Comparison of ENCODE assay signal across 8 mouse cellular contexts in genomic region chr3:79181248-79181991, GRCm38 (mm10).
DNase-seq lines count a peak whose midpoint lies in the region; ATAC-seq and TF ChIP-seq lines count a peak whose summit lies in the region.

No protein-coding gene starts in this region.

- 0 out of 2 replicates have a peak overlapping the region, but pooled peaks have one; percentile 13 for H3K4me2 ChIP-seq in forebrain, postnatal 0 days (ENCODE audit: low read depth)
- H3K4me2 ChIP-seq in hindbrain, embryonic 15.5 days = peak overlapping the region; percentile 14
- H3K4me2 ChIP-seq in liver, embryonic 12.5 days = peak overlapping the region; percentile 44
- H3K4me2 ChIP-seq in midbrain, postnatal 0 days (ENCODE audit: low read depth, low read length, poor library complexity, severe bottlenecking) = peak overlapping the region; percentile 28; the same call in 1 of the 2 replicates

- H3K79me2 ChIP-seq in C2C12 (ENCODE audit: control insufficient read depth, insufficient read depth) = peaks cover 70% of the 10 kb centered on the region

- H3K4me1 ChIP-seq in forebrain, postnatal 0 days (ENCODE audit: insufficient read depth) = 0 out of 2 replicates have a peak, but pooled peaks cover 6% of the 10 kb centered on the region
- peaks cover 22% of the 10 kb centered on the region for H3K4me1 ChIP-seq in hindbrain, embryonic 15.5 days (replicated peaks)
- H3K4me1 ChIP-seq in liver, embryonic 12.5 days = peaks cover 25% of the 10 kb centered on the region; the same call in 1 of the 2 replicates
- 0 out of 2 replicates have a peak, but pooled peaks cover 6% of the 10 kb centered on the region for H3K4me1 ChIP-seq in midbrain, postnatal 0 days (ENCODE audit: insufficient read depth, low read length)

- peak overlapping the region; percentile 29 for H3K4me3 ChIP-seq in C2C12 (ENCODE audit: insufficient read depth, poor library complexity, severe bottlenecking)
- no peak overlapping the region for H3K4me3 ChIP-seq in forebrain, postnatal 0 days (ENCODE audit: low read depth, low read length)
- no peak overlapping the region for H3K4me3 ChIP-seq in hindbrain, embryonic 15.5 days
- 0 out of 2 replicates have a peak overlapping the region, but pooled peaks have one; percentile 7 for H3K4me3 ChIP-seq in liver, embryonic 12.5 days
- peak overlapping the region; percentile 8; the same call in 1 of the 2 replicates for H3K4me3 ChIP-seq in midbrain, postnatal 0 days (ENCODE audit: low read depth, low read length)

- H3K27me3 ChIP-seq in C2C12 (ENCODE audit: control insufficient read depth, insufficient read depth, insufficient read length) = no peaks in the 10 kb centered on the region
- no peaks in the 10 kb centered on the region for H3K27me3 ChIP-seq in forebrain, postnatal 0 days (ENCODE audit: insufficient read depth, low read length)
- no peaks in the 10 kb centered on the region for H3K27me3 ChIP-seq in hindbrain, embryonic 15.5 days
- H3K27me3 ChIP-seq in liver, embryonic 12.5 days (replicated peaks) = no peaks in the 10 kb centered on the region
- H3K27me3 ChIP-seq in midbrain, postnatal 0 days (ENCODE audit: insufficient read depth, low read length) = no peaks in the 10 kb centered on the region

- peaks cover 39% of the 10 kb centered on the region for H3K79me3 ChIP-seq in C2C12 (ENCODE audit: low read depth)

- peak; percentile 15 for ATAC-seq in activated CD4-positive, CD25-positive, alpha-beta regulatory T cell, adult 4 months
- ATAC-seq in forebrain, postnatal 0 days = peak; percentile 38
- 0 out of 2 replicates have a peak, but pooled peaks have one; percentile 19 for ATAC-seq in hindbrain, embryonic 15.5 days (ENCODE audit: low FRiP score, low read depth)
- 0 out of 2 replicates have a peak, but pooled peaks have one; percentile 42 for ATAC-seq in liver, embryonic 12.5 days
- peak; percentile 59 for ATAC-seq in midbrain, postnatal 0 days (ENCODE audit: low FRiP score)

- no peak for TF ChIP-seq CTCF in C2C12 (IDR thresholded peaks at IDR 0.05; ENCODE audit: control insufficient read depth, insufficient read depth, insufficient read length)
- no peak for TF ChIP-seq CTCF in forebrain, postnatal 0 days (IDR thresholded peaks at IDR 0.05; ENCODE audit: low read depth)
- TF ChIP-seq CTCF in midbrain, postnatal 0 days (IDR thresholded peaks at IDR 0.05) = peak; percentile 30; the same call in 1 of the 2 replicates

- no peaks in the 10 kb centered on the region for H3K9me3 ChIP-seq in forebrain, postnatal 0 days (ENCODE audit: low read length)
- no peaks in the 10 kb centered on the region for H3K9me3 ChIP-seq in hindbrain, embryonic 15.5 days
- H3K9me3 ChIP-seq in liver, embryonic 12.5 days (replicated peaks) = no peaks in the 10 kb centered on the region
- H3K9me3 ChIP-seq in midbrain, postnatal 0 days (ENCODE audit: low read length) = no peaks in the 10 kb centered on the region

- WGBS in forebrain, postnatal 0 days = 58% methylated on average over 24 of the region's 24 CpGs
- 68% methylated on average over 24 of the region's 24 CpGs for WGBS in hindbrain, embryonic 15.5 days
- 49% methylated on average over 24 of the region's 24 CpGs for WGBS in liver, embryonic 12.5 days (ENCODE audit: insufficient replicate concordance)
- 60% methylated on average over 24 of the region's 24 CpGs for WGBS in midbrain, postnatal 0 days

- H3K36me3 ChIP-seq in C2C12 (ENCODE audit: control insufficient read depth, insufficient read depth) = no peaks in the 10 kb centered on the region
- H3K36me3 ChIP-seq in forebrain, postnatal 0 days (ENCODE audit: insufficient read depth) = no peaks in the 10 kb centered on the region
- H3K36me3 ChIP-seq in hindbrain, embryonic 15.5 days = no peaks in the 10 kb centered on the region
- H3K36me3 ChIP-seq in liver, embryonic 12.5 days = no peaks in the 10 kb centered on the region
- H3K36me3 ChIP-seq in midbrain, postnatal 0 days (ENCODE audit: insufficient read depth, low read length) = no peaks in the 10 kb centered on the region

- H3K9ac ChIP-seq in forebrain, postnatal 0 days = no peak overlapping the region
- no peak overlapping the region for H3K9ac ChIP-seq in hindbrain, embryonic 15.5 days
- no peak overlapping the region for H3K9ac ChIP-seq in liver, embryonic 12.5 days
- H3K9ac ChIP-seq in midbrain, postnatal 0 days (replicated peaks; ENCODE audit: low read length, poor library complexity, severe bottlenecking) = no peak overlapping the region

- DNase-seq in forebrain, postnatal 0 days = no peak
- DNase-seq in midbrain, postnatal 0 days (ENCODE audit: low spot score) = no peak
- no peak for DNase-seq in cerebellum, adult 9-10 months
- DNase-seq in left cerebral cortex, adult 8-10 months (ENCODE audit: low spot score in 2 of 2) = no peak

- H3ac ChIP-seq in C2C12 (ENCODE audit: control insufficient read depth, insufficient read length, low read depth) = peak overlapping the region; percentile 38

- 0 out of 2 replicates have a peak overlapping the region, but pooled peaks have one; percentile 40 for H3K27ac ChIP-seq in forebrain, postnatal 0 days (ENCODE audit: low read depth, low read length)
- H3K27ac ChIP-seq in hindbrain, embryonic 15.5 days (replicated peaks) = peak overlapping the region; percentile 13; the same call in 1 of the 2 replicates
- 0 out of 2 replicates have a peak overlapping the region, but pooled peaks have one; percentile 10 for H3K27ac ChIP-seq in liver, embryonic 12.5 days
- H3K27ac ChIP-seq in midbrain, postnatal 0 days (ENCODE audit: low read depth, low read length) = 0 out of 2 replicates have a peak overlapping the region, but pooled peaks have one; percentile 4

TF ChIP-seq in C2C12, 6 proteins besides CTCF, POLR2A, EP300 and RAD21:
- TF ChIP-seq MYOG (IDR thresholded peaks at IDR 0.05; ENCODE audit: control insufficient read depth, extremely low read depth, insufficient read length) (no peak), MAX (IDR thresholded peaks at IDR 0.05) (peak; percentile 77)

Comparison
In these comparisons a context has a peak if more than half of its experiments do, and no peak if none do; other contexts are left out.
1. H3K4me3 ChIP-seq: peak in C2C12 (single experiment), liver, embryonic 12.5 days (single experiment) and midbrain, postnatal 0 days (single experiment); none in forebrain, postnatal 0 days (single experiment) and hindbrain, embryonic 15.5 days (single experiment).
2. Peak in every context shown above with its lines, with median percentiles within 50 percentile points of each other: ATAC-seq, H3K27ac ChIP-seq and H3K4me2 ChIP-seq.